25 mouse cellular contexts compared by ENCODE assay signal in the genomic region with DNA sequence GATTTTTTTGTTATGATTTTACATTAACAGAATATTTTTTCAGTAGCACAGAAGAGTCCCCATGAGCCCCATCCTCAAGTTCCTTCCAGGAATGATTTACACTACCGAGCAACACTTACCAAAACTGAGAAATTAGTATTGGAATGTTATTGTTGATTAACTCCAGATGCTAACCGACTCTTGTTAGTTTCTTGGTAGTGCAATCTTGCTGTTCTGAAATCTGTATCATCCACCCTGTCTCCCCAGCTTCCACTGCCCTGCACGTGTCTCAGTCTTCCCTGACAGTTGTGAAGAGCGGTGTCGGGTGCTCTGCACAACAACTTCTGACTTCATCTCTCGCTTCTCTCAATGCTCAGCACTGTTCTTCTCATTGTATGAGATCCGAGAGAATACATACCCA.
A peak's percentile ranks its signal among the peaks of the same experiment; 100 is the strongest.
DNase-seq lines count a peak whose midpoint lies in the region; ATAC-seq and TF ChIP-seq lines count a peak whose summit lies in the region.
"Had no signal": no experiment of that assay in that cellular context is flagged by ENCODE, and none has a peak within 500 bp of the region (broad histone marks: within the 10 kb centered on the region; RNA-seq: fewer than 3 reads in every experiment).

No protein-coding gene starts in this region.

- H3K36me3 ChIP-seq in kidney, postnatal 0 days (ENCODE audit: insufficient read depth, low read length) = no peaks in the 10 kb centered on the region
- no peaks in the 10 kb centered on the region for H3K36me3 ChIP-seq in midbrain, embryonic 11.5 days (ENCODE audit: control insufficient read depth, insufficient read depth, low read length)
- H3K36me3 ChIP-seq in midbrain, embryonic 14.5 days (ENCODE audit: control insufficient read depth, insufficient read depth, low read length) = no peaks in the 10 kb centered on the region
- H3K36me3 ChIP-seq: embryonic facial prominence, embryonic 13.5 days; heart, embryonic 13.5 days had no signal

- no peaks in the 10 kb centered on the region for H3K4me1 ChIP-seq in kidney, postnatal 0 days (replicated peaks; ENCODE audit: insufficient read depth, low read length)
- H3K4me1 ChIP-seq in midbrain, embryonic 11.5 days (ENCODE audit: control insufficient read depth, insufficient read depth, low read length) = no peaks in the 10 kb centered on the region
- no peaks in the 10 kb centered on the region for H3K4me1 ChIP-seq in midbrain, embryonic 14.5 days (ENCODE audit: control insufficient read depth, insufficient read depth, low read length)
- peaks cover 2% of the 10 kb centered on the region for H3K4me1 ChIP-seq in embryonic fibroblast, embryonic 13.5 days (ENCODE audit: control insufficient read depth, insufficient read depth, low read length)

- TF ChIP-seq POLR2A in embryonic fibroblast, embryonic 13.5 days (IDR thresholded peaks at IDR 0.05; ENCODE audit: low read depth, low read length) = no peak

- no peak overlapping the region for H3K4me3 ChIP-seq in kidney, postnatal 0 days (replicated peaks; ENCODE audit: low read depth, low read length)
- H3K4me3 ChIP-seq in midbrain, embryonic 11.5 days (ENCODE audit: low read depth, low read length) = no peak overlapping the region
- no peak overlapping the region for H3K4me3 ChIP-seq in midbrain, embryonic 14.5 days (replicated peaks; ENCODE audit: low read depth, low read length)
- H3K4me3 ChIP-seq in embryonic fibroblast, embryonic 13.5 days (ENCODE audit: insufficient read depth, low read length) = no peak overlapping the region
- H3K4me3 ChIP-seq: embryonic facial prominence, embryonic 13.5 days; gastrocnemius, adult 2 months; heart, embryonic 13.5 days had no signal

- no peak overlapping the region for H3K27ac ChIP-seq in kidney, postnatal 0 days
- H3K27ac ChIP-seq in midbrain, embryonic 11.5 days (ENCODE audit: low read depth, low read length) = no peak overlapping the region
- no peak overlapping the region for H3K27ac ChIP-seq in midbrain, embryonic 14.5 days (replicated peaks; ENCODE audit: low read depth, low read length)
- H3K27ac ChIP-seq in embryonic fibroblast, embryonic 13.5 days (ENCODE audit: insufficient read depth, low read length) = peak overlapping the region; percentile 34; the same call in 1 of the 2 replicates
- H3K27ac ChIP-seq: embryonic facial prominence, embryonic 13.5 days; gastrocnemius, adult 2 months; heart, embryonic 13.5 days; hindbrain, embryonic 14.5 days; hindbrain, postnatal 0 days had no signal

- no peak for TF ChIP-seq CTCF in kidney, postnatal 0 days (IDR thresholded peaks at IDR 0.05; ENCODE audit: low read depth)
- TF ChIP-seq CTCF in embryonic fibroblast, embryonic 13.5 days (IDR thresholded peaks at IDR 0.05; ENCODE audit: borderline replicate concordance, insufficient read depth, low read length) = no peak

- H3K9me3 ChIP-seq in kidney, postnatal 0 days (replicated peaks; ENCODE audit: low read length) = no peaks in the 10 kb centered on the region
- H3K9me3 ChIP-seq in midbrain, embryonic 11.5 days (ENCODE audit: control insufficient read depth, low read length) = no peaks in the 10 kb centered on the region
- H3K9me3 ChIP-seq in midbrain, embryonic 14.5 days (ENCODE audit: control insufficient read depth, low read length) = no peaks in the 10 kb centered on the region
- H3K9me3 ChIP-seq: embryonic facial prominence, embryonic 13.5 days; heart, embryonic 13.5 days had no signal

- peak; percentile 13 for DNase-seq in kidney, postnatal 0 days (ENCODE audit: low spot score)
- no peak for DNase-seq in kidney, postnatal 36 days
- DNase-seq in midbrain, embryonic 11.5 days (ENCODE audit: low spot score, missing footprints) = peak; percentile 78
- no peak for DNase-seq in midbrain, embryonic 14.5 days
- DNase-seq in testis, postnatal 10 days (ENCODE audit: low spot score) = no peak
- DNase-seq: adrenal gland, postnatal 10 days; adrenal gland, postnatal 36 days; cerebellum, adult 18-20 months; cerebellum, adult 9-10 months; cerebellum, postnatal 14 days; forebrain, postnatal 0 days; gastrocnemius, adult 2 months; gastrocnemius, postnatal 14 days; heart, adult 18-20 months; heart, postnatal 14 days; heart, postnatal 4 days had no signal

- H3K27me3 ChIP-seq in kidney, postnatal 0 days (ENCODE audit: insufficient read depth, low read length) = no peaks in the 10 kb centered on the region
- no peaks in the 10 kb centered on the region for H3K27me3 ChIP-seq in midbrain, embryonic 11.5 days (ENCODE audit: control insufficient read depth, insufficient read depth, low read length)
- no peaks in the 10 kb centered on the region for H3K27me3 ChIP-seq in midbrain, embryonic 14.5 days (ENCODE audit: control insufficient read depth, insufficient read depth, low read length)
- H3K27me3 ChIP-seq: embryonic facial prominence, embryonic 13.5 days; heart, embryonic 13.5 days had no signal

- no peak for ATAC-seq in kidney, postnatal 0 days (replicated peaks; ENCODE audit: low FRiP score, low read depth)
- no peak for ATAC-seq in midbrain, embryonic 11.5 days (ENCODE audit: low FRiP score)
- ATAC-seq in midbrain, embryonic 14.5 days (ENCODE audit: low FRiP score, low TSS enrichment) = no peak
- ATAC-seq: activated CD4-positive, CD25-positive, alpha-beta regulatory T cell, adult 4 months; CD4-positive, CD25-positive, alpha-beta regulatory T cell, adult 4 months; forebrain, embryonic 14.5 days; forebrain, postnatal 0 days; hindbrain, postnatal 0 days; inflammation-experienced regulatory T-cells, adult 6 months had no signal

- no peak overlapping the region for H3K4me2 ChIP-seq in kidney, postnatal 0 days (ENCODE audit: low read length)
- H3K4me2 ChIP-seq in midbrain, embryonic 11.5 days = no peak overlapping the region
- H3K4me2 ChIP-seq in midbrain, embryonic 14.5 days (ENCODE audit: low read length) = no peak overlapping the region
- H3K4me2 ChIP-seq: embryonic facial prominence, embryonic 13.5 days; heart, embryonic 13.5 days; hindbrain, embryonic 14.5 days had no signal

- no peak overlapping the region for H3K9ac ChIP-seq in kidney, postnatal 0 days (ENCODE audit: low read depth, low read length)
- no peak overlapping the region for H3K9ac ChIP-seq in midbrain, embryonic 11.5 days (ENCODE audit: low read length)
- H3K9ac ChIP-seq in midbrain, embryonic 14.5 days (replicated peaks; ENCODE audit: low read length) = no peak overlapping the region
- H3K9ac ChIP-seq: embryonic facial prominence, embryonic 13.5 days; forebrain, postnatal 0 days; heart, embryonic 13.5 days; hindbrain, embryonic 14.5 days had no signal

- 77% methylated on average over 7 of the region's 7 CpGs for WGBS in kidney, postnatal 0 days
- 84% methylated on average over 7 of the region's 7 CpGs for WGBS in midbrain, embryonic 11.5 days
- 87% methylated on average over 7 of the region's 7 CpGs for WGBS in midbrain, embryonic 14.5 days

Comparison
In these comparisons a context has a peak if more than half of its experiments do, and no peak if none do; other contexts are left out.
1. DNase-seq: peak in kidney, postnatal 0 days (single experiment) and midbrain, embryonic 11.5 days (single experiment); none in kidney, postnatal 36 days (0 of 2), midbrain, embryonic 14.5 days (single experiment) and testis, postnatal 10 days (single experiment).